Mouse (Mus musculus): Measurements from ENCODE around the gene Polr2l. TPM values are rescaled to one million over a fixed set of nuclear protein-coding genes. Genes with fewer than 3 reads are reported as not detected.

The Polr2l gene
- polyA plus RNA-seq (2014; fragmentation: Nextera tagmentation; extraction: Ambion mirVana) = 71.5 and 72.9 TPM in 2 replicates

DNA sequence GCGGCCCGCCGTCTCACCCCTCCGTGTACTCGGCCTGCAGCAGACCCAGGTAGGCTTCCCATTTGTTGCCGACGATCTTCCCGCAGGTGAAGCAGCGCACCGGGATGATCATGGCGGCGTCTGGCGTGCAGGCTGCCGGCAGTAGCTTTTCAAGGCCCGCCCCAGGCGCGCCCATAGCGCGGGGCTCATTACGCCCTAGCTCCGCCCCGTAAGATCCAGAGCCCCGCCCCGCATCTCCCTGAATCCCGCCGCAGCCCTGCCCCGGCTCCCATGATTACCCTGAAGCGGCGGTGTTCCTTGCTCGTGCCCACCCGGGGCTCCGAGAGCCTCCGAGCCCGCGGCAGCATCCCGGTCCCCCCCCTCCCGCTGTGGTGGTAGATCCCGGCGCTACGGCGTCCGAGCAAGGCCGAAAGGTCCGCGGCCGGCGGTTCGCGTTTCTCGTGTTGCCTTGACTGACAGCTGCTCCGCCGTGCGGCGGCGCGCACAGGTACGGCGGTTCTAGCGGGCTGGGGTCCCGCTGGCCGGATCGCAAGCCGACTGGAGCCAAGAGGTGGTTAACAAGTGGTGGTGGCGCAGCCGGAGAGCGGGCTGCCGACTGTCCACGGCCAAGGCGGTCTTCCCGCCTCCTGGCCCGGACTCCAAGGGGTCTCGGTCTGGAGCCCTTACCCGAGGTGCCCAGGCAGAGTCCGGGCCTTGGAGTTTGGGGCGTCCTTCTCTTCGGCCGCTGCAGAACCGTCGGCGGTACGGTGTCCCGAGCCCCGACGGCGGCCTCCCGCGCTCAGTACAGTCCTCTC is at the start of gene Polr2l, which contains the start of gene Tspan4:
Gene Polr2l, minus strand, starts transcription at position 122 of the 794 bp plus-strand sequence.
Gene Tspan4, plus strand, starts transcription at position 230 of the 794 bp plus-strand sequence.
- no peaks in the 10 kb centered on the region for H3K9me3 ChIP-seq (replicated peaks; ENCODE audit: control insufficient read depth, low read length)
- under 1% methylated on average over 87 of the region's 87 CpGs for WGBS (ENCODE audit: insufficient replicate concordance)
- peaks cover 19% of the 10 kb centered on the region for H3K36me3 ChIP-seq (ENCODE audit: control insufficient read depth, insufficient read depth, low read length)
- H3K4me1 ChIP-seq (ENCODE audit: control insufficient read depth, insufficient read depth, low read length) = peaks cover 35% of the 10 kb centered on the region
- H3K9ac ChIP-seq (ENCODE audit: low read depth, low read length) = peak within 1 kb of the TSS; percentile 97
- peak within 1 kb of the TSS; percentile 97 for H3K4me2 ChIP-seq
- H3K4me3 ChIP-seq (ENCODE audit: low read depth, low read length) = peak within 1 kb of the TSS; percentile 85
- peak within 1 kb of the TSS; percentile 79 for H3K27ac ChIP-seq (ENCODE audit: low read depth, low read length)
- no peaks in the 10 kb centered on the region for H3K27me3 ChIP-seq (ENCODE audit: control insufficient read depth, insufficient read depth, low read length)
- ATAC-seq (replicated peaks; ENCODE audit: insufficient number of reproducible peaks, low FRiP score, low TSS enrichment) = peak; percentile 53

- 91% methylated on average over 4 of the region's 4 CpGs for WGBS (ENCODE audit: insufficient replicate concordance)
- Histone ChIP-seq H3K4me1 (ENCODE audit: control insufficient read depth, insufficient read depth, low read length) (peaks cover 6% of the 10 kb centered on the region), H3K9ac (ENCODE audit: low read depth, low read length) (no peak overlapping the region), H3K27me3 (ENCODE audit: control insufficient read depth, insufficient read depth, low read length) (no peaks in the 10 kb centered on the region), H3K36me3 (ENCODE audit: control insufficient read depth, insufficient read depth, low read length) (peaks cover 7% of the 10 kb centered on the region; the same call in 1 of the 2 replicates), H3K4me3 (ENCODE audit: low read depth, low read length) (no peak overlapping the region), H3K27ac (ENCODE audit: low read depth, low read length) (no peak overlapping the region), H3K9me3 (replicated peaks; ENCODE audit: control insufficient read depth, low read length) (no peaks in the 10 kb centered on the region), H3K4me2 (no peak overlapping the region)
- no peak for ATAC-seq (replicated peaks; ENCODE audit: insufficient number of reproducible peaks, low FRiP score, low TSS enrichment)
These were observed 49.3 kb upstream of the Polr2l start for GRCm38 (mm10) chr7:141524271-141524670.

- H3K4me1 ChIP-seq (ENCODE audit: control insufficient read depth, insufficient read depth, low read length) = peaks cover 13% of the 10 kb centered on the region
- H3K27me3 ChIP-seq (ENCODE audit: control insufficient read depth, insufficient read depth, low read length) = no peaks in the 10 kb centered on the region
- H3K9me3 ChIP-seq (replicated peaks; ENCODE audit: control insufficient read depth, low read length) = no peaks in the 10 kb centered on the region
- no peak for ATAC-seq (replicated peaks; ENCODE audit: insufficient number of reproducible peaks, low FRiP score, low TSS enrichment)
- no peak overlapping the region for H3K27ac ChIP-seq (ENCODE audit: low read depth, low read length)
- H3K4me2 ChIP-seq = no peak overlapping the region
- 50% methylated on average over 4 of the region's 4 CpGs for WGBS (ENCODE audit: insufficient replicate concordance)
- H3K9ac ChIP-seq (ENCODE audit: low read depth, low read length) = no peak overlapping the region
- H3K4me3 ChIP-seq (ENCODE audit: low read depth, low read length) = no peak overlapping the region
- H3K36me3 ChIP-seq (ENCODE audit: control insufficient read depth, insufficient read depth, low read length) = peaks cover 5% of the 10 kb centered on the region; the same call in 1 of the 2 replicates
These were observed 48.1 kb upstream of the Polr2l start for GRCm38 (mm10) chr7:141523007-141523406.

GRCm38 (mm10) chr7:141519795-141520194 is 44.9 kb upstream of the Polr2l start:
- Histone ChIP-seq H3K36me3 (ENCODE audit: control insufficient read depth, insufficient read depth, low read length) (peaks cover 4% of the 10 kb centered on the region; the same call in 1 of the 2 replicates), H3K4me3 (ENCODE audit: low read depth, low read length) (no peak overlapping the region), H3K4me1 (ENCODE audit: control insufficient read depth, insufficient read depth, low read length) (peaks cover 13% of the 10 kb centered on the region), H3K9me3 (replicated peaks; ENCODE audit: control insufficient read depth, low read length) (no peaks in the 10 kb centered on the region), H3K27ac (ENCODE audit: low read depth, low read length) (no peak overlapping the region), H3K9ac (ENCODE audit: low read depth, low read length) (no peak overlapping the region), H3K27me3 (ENCODE audit: control insufficient read depth, insufficient read depth, low read length) (no peaks in the 10 kb centered on the region), H3K4me2 (no peak overlapping the region)
- no peak for ATAC-seq (replicated peaks; ENCODE audit: insufficient number of reproducible peaks, low FRiP score, low TSS enrichment)
- 85% methylated on average over 1 of the region's 1 CpGs for WGBS (ENCODE audit: insufficient replicate concordance)

DNA sequence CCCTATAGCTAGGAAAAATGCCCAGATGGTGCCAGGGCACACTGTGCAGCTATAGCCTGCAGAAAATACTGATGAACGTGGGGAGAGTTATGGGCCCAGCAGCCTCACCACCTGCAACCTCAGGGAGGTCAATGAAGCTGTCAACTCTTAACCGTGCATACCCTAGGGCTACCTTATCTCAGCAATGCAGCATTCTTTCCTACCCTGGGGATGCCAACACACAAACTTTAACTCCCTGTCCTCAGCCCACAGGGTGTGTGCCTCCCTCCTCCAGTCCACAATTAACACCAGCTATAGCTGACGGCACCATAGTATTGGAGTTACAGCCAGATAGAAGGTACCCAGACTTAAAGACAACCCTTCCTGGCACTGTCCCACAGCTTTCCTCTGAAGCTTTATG is 44.0 kb upstream of the Polr2l start:
- Histone ChIP-seq H3K36me3 (ENCODE audit: control insufficient read depth, insufficient read depth, low read length) (peaks cover 4% of the 10 kb centered on the region; the same call in 1 of the 2 replicates), H3K4me2 (no peak overlapping the region), H3K9ac (ENCODE audit: low read depth, low read length) (peak overlapping the region; percentile 40; the same call in 1 of the 2 replicates), H3K4me1 (ENCODE audit: control insufficient read depth, insufficient read depth, low read length) (peaks cover 13% of the 10 kb centered on the region), H3K27ac (ENCODE audit: low read depth, low read length) (no peak overlapping the region), H3K4me3 (ENCODE audit: low read depth, low read length) (no peak overlapping the region), H3K9me3 (replicated peaks; ENCODE audit: control insufficient read depth, low read length) (no peaks in the 10 kb centered on the region), H3K27me3 (ENCODE audit: control insufficient read depth, insufficient read depth, low read length) (no peaks in the 10 kb centered on the region)
- 34% methylated on average over 3 of the region's 3 CpGs for whole genome bisulfite sequencing (ENCODE audit: insufficient replicate concordance)
- no peak for ATAC-seq (replicated peaks; ENCODE audit: insufficient number of reproducible peaks, low FRiP score, low TSS enrichment)

DNA sequence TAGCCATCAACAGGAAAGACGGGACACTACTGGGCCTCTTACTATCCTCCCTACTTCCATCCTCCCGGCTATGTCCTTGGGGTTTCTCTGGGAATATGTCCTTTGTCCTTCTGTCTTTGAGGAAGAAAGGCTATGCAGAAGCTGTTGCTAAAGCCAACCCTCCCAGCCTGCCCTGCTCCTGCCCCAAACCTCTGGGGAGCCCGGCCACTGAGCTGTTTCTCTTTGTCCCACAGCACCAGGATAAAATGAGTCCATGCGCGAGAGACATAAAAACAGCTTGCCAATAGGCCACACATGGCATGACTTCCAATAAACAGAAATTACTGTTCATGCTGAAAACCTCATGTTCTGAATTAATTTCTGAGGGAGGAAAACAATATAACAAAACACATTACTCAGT is 43.4 kb upstream of the Polr2l start:
- no peak overlapping the region for H3K4me2 ChIP-seq
- ATAC-seq (replicated peaks; ENCODE audit: insufficient number of reproducible peaks, low FRiP score, low TSS enrichment) = no peak
- no peak overlapping the region for H3K27ac ChIP-seq (ENCODE audit: low read depth, low read length)
- peaks cover 7% of the 10 kb centered on the region; the same call in 1 of the 2 replicates for H3K36me3 ChIP-seq (ENCODE audit: control insufficient read depth, insufficient read depth, low read length)
- H3K9ac ChIP-seq (ENCODE audit: low read depth, low read length) = no peak overlapping the region
- no peak overlapping the region for H3K4me3 ChIP-seq (ENCODE audit: low read depth, low read length)
- no peaks in the 10 kb centered on the region for H3K9me3 ChIP-seq (replicated peaks; ENCODE audit: control insufficient read depth, low read length)
- no peaks in the 10 kb centered on the region for H3K27me3 ChIP-seq (ENCODE audit: control insufficient read depth, insufficient read depth, low read length)
- peaks cover 13% of the 10 kb centered on the region for H3K4me1 ChIP-seq (ENCODE audit: control insufficient read depth, insufficient read depth, low read length)
- 91% methylated on average over 5 of the region's 5 CpGs for WGBS (ENCODE audit: insufficient replicate concordance)

DNA sequence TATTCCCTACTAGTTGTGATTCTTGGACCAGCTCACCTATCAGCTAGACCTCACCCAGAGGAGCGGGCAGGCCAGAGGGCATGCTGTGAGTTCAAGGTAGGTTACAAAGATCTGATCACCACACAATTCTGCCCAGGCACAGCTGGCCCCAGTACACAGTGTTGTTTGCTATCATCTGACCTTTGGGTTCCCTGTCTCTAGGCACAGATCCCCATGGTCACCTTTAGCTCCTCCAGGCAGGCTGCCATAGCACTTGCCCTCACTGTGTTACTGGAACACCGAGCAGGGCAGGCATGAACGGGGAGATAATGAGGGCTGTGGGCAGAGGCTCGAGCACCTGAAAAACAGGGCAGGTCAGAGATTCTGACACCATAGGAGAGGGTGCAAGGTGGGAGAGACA is 42.7 kb upstream of the Polr2l start:
- Histone ChIP-seq H3K27ac (ENCODE audit: low read depth, low read length) (no peak overlapping the region), H3K9me3 (replicated peaks; ENCODE audit: control insufficient read depth, low read length) (no peaks in the 10 kb centered on the region), H3K4me2 (no peak overlapping the region), H3K9ac (ENCODE audit: low read depth, low read length) (no peak overlapping the region), H3K27me3 (ENCODE audit: control insufficient read depth, insufficient read depth, low read length) (no peaks in the 10 kb centered on the region), H3K4me1 (ENCODE audit: control insufficient read depth, insufficient read depth, low read length) (peaks cover 13% of the 10 kb centered on the region), H3K36me3 (ENCODE audit: control insufficient read depth, insufficient read depth, low read length) (peaks cover 7% of the 10 kb centered on the region; the same call in 1 of the 2 replicates), H3K4me3 (ENCODE audit: low read depth, low read length) (no peak overlapping the region)
- WGBS (ENCODE audit: insufficient replicate concordance) = 78% methylated on average over 4 of the region's 4 CpGs
- no peak for ATAC-seq (replicated peaks; ENCODE audit: insufficient number of reproducible peaks, low FRiP score, low TSS enrichment)

DNA sequence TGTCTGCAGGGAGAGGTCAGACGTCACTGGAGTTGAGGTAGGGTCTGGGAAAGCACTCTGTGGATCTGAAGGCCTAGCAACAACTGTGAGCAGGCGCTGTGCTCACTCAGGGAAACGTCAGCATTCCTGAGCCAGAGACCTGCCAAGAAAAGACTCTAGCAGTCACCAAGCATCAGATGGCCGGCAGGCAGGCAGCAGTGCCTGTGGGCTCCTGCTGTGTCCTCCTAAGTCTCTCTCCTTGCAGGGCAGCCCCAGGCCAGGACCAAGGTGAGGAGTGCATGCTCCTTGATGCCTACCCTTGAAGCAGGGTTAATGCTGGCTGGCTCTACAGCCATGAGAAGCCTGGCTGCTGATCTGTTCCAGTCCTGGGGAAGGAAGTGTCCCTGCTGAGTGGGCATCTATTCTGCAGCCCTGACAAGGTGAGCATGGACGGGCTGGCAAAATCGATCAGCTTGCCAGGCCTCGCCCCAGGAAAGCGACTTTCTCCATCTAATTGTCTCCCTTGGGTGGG is 35.8 kb upstream of the Polr2l start:
- H3K9me3 ChIP-seq (replicated peaks; ENCODE audit: control insufficient read depth, low read length) = no peaks in the 10 kb centered on the region
- 62% methylated on average over 8 of the region's 8 CpGs for WGBS (ENCODE audit: insufficient replicate concordance)
- no peak overlapping the region for H3K9ac ChIP-seq (ENCODE audit: low read depth, low read length)
- H3K4me2 ChIP-seq = no peak overlapping the region
- H3K27me3 ChIP-seq (ENCODE audit: control insufficient read depth, insufficient read depth, low read length) = no peaks in the 10 kb centered on the region
- peaks cover 5% of the 10 kb centered on the region for H3K36me3 ChIP-seq (ENCODE audit: control insufficient read depth, insufficient read depth, low read length)
- H3K4me3 ChIP-seq (ENCODE audit: low read depth, low read length) = no peak overlapping the region
- H3K4me1 ChIP-seq (ENCODE audit: control insufficient read depth, insufficient read depth, low read length) = peaks cover 12% of the 10 kb centered on the region
- no peak for ATAC-seq (replicated peaks; ENCODE audit: insufficient number of reproducible peaks, low FRiP score, low TSS enrichment)
- H3K27ac ChIP-seq (ENCODE audit: low read depth, low read length) = peak overlapping the region; percentile 43; the same call in 1 of the 2 replicates
